27 mouse cellular contexts compared by ENCODE assay signal in genomic region chr6:53292931-53293330, GRCm38 (mm10). TPM values are rescaled to one million over a fixed set of nuclear protein-coding genes. Genes with fewer than 3 reads are reported as not detected.
A peak's percentile ranks its signal among the peaks of the same experiment; 100 is the strongest.
DNase-seq lines count a peak whose midpoint lies in the region; ATAC-seq and TF ChIP-seq lines count a peak whose summit lies in the region.
"Had no signal": no experiment of that assay in that cellular context is flagged by ENCODE, and none has a peak within 500 bp of the region (broad histone marks: within the 10 kb centered on the region; RNA-seq: fewer than 3 reads in every experiment).

No protein-coding gene starts in this region.

- H3K27me3 ChIP-seq in CH12.LX (replicated peaks): peaks cover 18% of the 10 kb centered on the region
- peaks cover 26% of the 10 kb centered on the region for H3K27me3 ChIP-seq in forebrain, embryonic 12.5 days
- H3K27me3 ChIP-seq in forebrain, embryonic 16.5 days (replicated peaks; ENCODE audit: control insufficient read depth, insufficient read depth, low read length): peaks cover 10% of the 10 kb centered on the region
- H3K27me3 ChIP-seq in liver, embryonic 12.5 days (replicated peaks): peaks cover 48% of the 10 kb centered on the region
- H3K27me3 ChIP-seq: heart, embryonic 15.5 days; Patski had no signal

- 44% methylated on average over 1 of the region's 1 CpGs for WGBS in forebrain, embryonic 12.5 days
- WGBS in forebrain, embryonic 16.5 days: 9% methylated on average over 1 of the region's 1 CpGs
- WGBS in liver, embryonic 12.5 days (ENCODE audit: insufficient replicate concordance): 17% methylated on average over 1 of the region's 1 CpGs

- TF ChIP-seq CTCF in gastrocnemius, adult 2 months (IDR thresholded peaks at IDR 0.05): no peak
- no peak for TF ChIP-seq CTCF in CH12.LX (conservative IDR thresholded peaks at IDR 0.05 in 1 of 2, IDR thresholded peaks at IDR 0.05 in 1 of 2; ENCODE audit: low read depth in 2 of 2, low read length in 2 of 2)

- H3K27ac ChIP-seq in gastrocnemius, adult 2 months: no peak overlapping the region
- H3K27ac ChIP-seq in CH12.LX (ENCODE audit: insufficient read depth, low read depth): no peak overlapping the region
- no peak overlapping the region for H3K27ac ChIP-seq in forebrain, embryonic 12.5 days
- no peak overlapping the region for H3K27ac ChIP-seq in forebrain, embryonic 16.5 days (ENCODE audit: low read length)
- no peak overlapping the region for H3K27ac ChIP-seq in liver, embryonic 12.5 days
- H3K27ac ChIP-seq: embryonic facial prominence, embryonic 12.5 days; heart, adult 2 months; heart, embryonic 15.5 days; hindbrain, embryonic 13.5 days; hindbrain, postnatal 0 days; intestine, embryonic 15.5 days had no signal

- no peak; the same call in 1 of the 2 replicates for TF ChIP-seq EP300 in CH12.LX (IDR thresholded peaks at IDR 0.05; ENCODE audit: low read length)

- no peak for ATAC-seq in forebrain, embryonic 12.5 days (ENCODE audit: low FRiP score)
- peak; percentile 49; the same call in 1 of the 2 replicates for ATAC-seq in forebrain, embryonic 16.5 days
- ATAC-seq in liver, embryonic 12.5 days: no peak
- no peak for ATAC-seq in inflammation-experienced regulatory T-cells, adult 6 months
- ATAC-seq: activated CD4-positive, CD25-positive, alpha-beta regulatory T cell, adult 4 months; CD4-positive, CD25-positive, alpha-beta regulatory T cell, adult 4 months; hindbrain, postnatal 0 days; intestine, embryonic 15.5 days; Patski had no signal

- TF ChIP-seq RAD21 in CH12.LX (IDR thresholded peaks at IDR 0.05; ENCODE audit: low read depth, low read length): no peak

- intact Hi-C loops in gastrocnemius, adult 2 months (cut with DNase I): no loop called here

- H3K4me2 ChIP-seq in CH12.LX (ENCODE audit: insufficient read depth, low read depth, poor library complexity, severe bottlenecking): peak overlapping the region; percentile 57
- peak overlapping the region; percentile 32 for H3K4me2 ChIP-seq in forebrain, embryonic 12.5 days
- H3K4me2 ChIP-seq in forebrain, embryonic 16.5 days (ENCODE audit: low read length): no peak overlapping the region
- no peak overlapping the region for H3K4me2 ChIP-seq in liver, embryonic 12.5 days
- H3K4me2 ChIP-seq: embryonic facial prominence, embryonic 12.5 days; heart, embryonic 11.5 days; heart, embryonic 15.5 days; hindbrain, embryonic 13.5 days; intestine, embryonic 15.5 days had no signal

- H3K4me1 ChIP-seq in CH12.LX (ENCODE audit: control insufficient read depth in 1 of 2, insufficient read depth in 2 of 2): peaks cover 11 to 48% of the 10 kb centered on the region in 2 experiments; a peak in 3 of 4 replicates
- peaks cover 31% of the 10 kb centered on the region for H3K4me1 ChIP-seq in forebrain, embryonic 12.5 days
- H3K4me1 ChIP-seq in forebrain, embryonic 16.5 days (replicated peaks; ENCODE audit: control insufficient read depth, insufficient read depth, low read length): peaks cover 27% of the 10 kb centered on the region
- peaks cover 6% of the 10 kb centered on the region; the same call in 1 of the 2 replicates for H3K4me1 ChIP-seq in liver, embryonic 12.5 days

- DNase-seq in gastrocnemius, adult 2 months: peak; percentile 32
- DNase-seq in gastrocnemius, adult 8-10 months (ENCODE audit: low spot score in 2 of 2): no peak
- DNase-seq in CH12.LX (ENCODE audit: extremely low read depth): no peak
- no peak for DNase-seq in thymus, postnatal 10 days (ENCODE audit: low spot score in 2 of 2)
- DNase-seq: adrenal gland, postnatal 14 days; B cell, adult 2 months; cerebellum, adult 8-10 months; cerebellum, postnatal 14 days; embryo, embryonic 11 days; gastrocnemius, postnatal 25 days; heart, adult 2 months; heart, postnatal 14 days; kidney, adult 18-20 months had no signal

- no peaks in the 10 kb centered on the region for H3K79me2 ChIP-seq in CH12.LX (replicated peaks; ENCODE audit: control insufficient read depth, extremely low read depth, insufficient read depth, poor library complexity, severe bottlenecking)

- dilution Hi-C loops in CH12.LX (cut with MboI; ENCODE audit: extremely low pct_ligation_motif_present, extremely low pct_unique_long_range_greater_than_20kb, low sequenced_read_pairs): no loop called here

- TF ChIP-seq POLR2A in CH12.LX (IDR thresholded peaks at IDR 0.05; ENCODE audit: low read depth, low read length): no peak

- in situ Hi-C loops in CH12.LX (cut with MboI; ENCODE audit: low pct_ligation_motif_present, low pct_unique_long_range_greater_than_20kb, low sequenced_read_pairs): loop anchor here (25.0 kb wide), 2 partner anchors 219 to 419 kb away; no protein-coding TSS in a partner anchor

- H3K9ac ChIP-seq in CH12.LX (ENCODE audit: insufficient read depth, low read depth): no peak overlapping the region
- H3K9ac ChIP-seq in forebrain, embryonic 12.5 days: no peak overlapping the region
- H3K9ac ChIP-seq in forebrain, embryonic 16.5 days (replicated peaks; ENCODE audit: low read depth, low read length): no peak overlapping the region
- no peak overlapping the region for H3K9ac ChIP-seq in liver, embryonic 12.5 days
- H3K9ac ChIP-seq: embryonic facial prominence, embryonic 12.5 days; heart, embryonic 15.5 days; hindbrain, embryonic 13.5 days; intestine, embryonic 15.5 days had no signal

- no peaks in the 10 kb centered on the region for H3K36me3 ChIP-seq in CH12.LX (replicated peaks in 1 of 2; ENCODE audit: control insufficient read depth in 1 of 2, insufficient read depth in 1 of 2, low read length in 1 of 2)
- H3K36me3 ChIP-seq in forebrain, embryonic 12.5 days (replicated peaks): no peaks in the 10 kb centered on the region
- H3K36me3 ChIP-seq in forebrain, embryonic 16.5 days (ENCODE audit: control insufficient read depth, insufficient read depth): no peaks in the 10 kb centered on the region
- no peaks in the 10 kb centered on the region for H3K36me3 ChIP-seq in liver, embryonic 12.5 days
- H3K36me3 ChIP-seq: embryonic facial prominence, embryonic 12.5 days; heart, embryonic 15.5 days; hindbrain, embryonic 13.5 days; intestine, embryonic 15.5 days had no signal

- no peak overlapping the region for H3K4me3 ChIP-seq in gastrocnemius, adult 2 months
- peak overlapping the region in 1 of 3 experiments; percentile 30 for H3K4me3 ChIP-seq in CH12.LX (replicated peaks in 1 of 3; ENCODE audit: low read depth in 2 of 3, low read length in 2 of 3, poor library complexity in 1 of 3)
- 0 out of 2 replicates have a peak overlapping the region, but pooled peaks have one; percentile 3 for H3K4me3 ChIP-seq in forebrain, embryonic 12.5 days (replicated peaks)
- H3K4me3 ChIP-seq in forebrain, embryonic 16.5 days (replicated peaks; ENCODE audit: low read length): no peak overlapping the region
- no peak overlapping the region for H3K4me3 ChIP-seq in liver, embryonic 12.5 days
- H3K4me3 ChIP-seq: embryonic facial prominence, embryonic 12.5 days; heart, adult 2 months; heart, embryonic 15.5 days; hindbrain, embryonic 13.5 days; intestine, embryonic 15.5 days had no signal

- no peaks in the 10 kb centered on the region for H3K9me3 ChIP-seq in CH12.LX (replicated peaks; ENCODE audit: low read length)
- H3K9me3 ChIP-seq in forebrain, embryonic 12.5 days: no peaks in the 10 kb centered on the region
- H3K9me3 ChIP-seq in forebrain, embryonic 16.5 days (ENCODE audit: control insufficient read depth, low read length): no peaks in the 10 kb centered on the region
- no peaks in the 10 kb centered on the region for H3K9me3 ChIP-seq in liver, embryonic 12.5 days (replicated peaks)
- H3K9me3 ChIP-seq: embryonic facial prominence, embryonic 12.5 days; heart, embryonic 15.5 days; hindbrain, embryonic 13.5 days; intestine, embryonic 15.5 days had no signal

TF ChIP-seq in CH12.LX, 34 proteins besides CTCF, POLR2A, EP300 and RAD21:
- TF ChIP-seq E2F4 (IDR thresholded peaks at IDR 0.05; ENCODE audit: insufficient replicate concordance, low read depth, low read length) (no peak), CHD2 (IDR thresholded peaks at IDR 0.05; ENCODE audit: low read length) (no peak), ETS1 (conservative IDR thresholded peaks at IDR 0.05; ENCODE audit: low read depth, low read length) (0 out of 2 replicates have a peak, but pooled peaks have one; percentile 22)

RNA-seq across cellular contexts. Expression of gene Creb5, which starts 5.9 kb away (rescaled TPM):
- total RNA-seq in gastrocnemius, adult 2 months (2021): 1 to 10 TPM; 4.5 to 6.1 TPM
- total RNA-seq in gastrocnemius, adult 8-10 months (2022): 1 to 10 TPM; 3.0 to 3.6 (median 3.4) TPM
- 2.1 TPM in 2 replicates for total RNA-seq in CH12.LX (2012; rRNA removed)
- 0.36 and 0.68 TPM in 2 replicates for total RNA-seq in CH12.LX (2014; rRNA removed)
- 0.71 and 0.86 TPM in 2 replicates for polyA plus RNA-seq in CH12.LX (2012; ENCODE audit: insufficient read length, low read depth)
- 30.8 and 38.9 TPM in 2 replicates for polyA plus RNA-seq in forebrain, embryonic 12.5 days (2016; fragmentation: Nextera tagmentation; extraction: Ambion mirVana)
- polyA plus RNA-seq in forebrain, embryonic 16.5 days (2015; fragmentation: Nextera tagmentation; extraction: Ambion mirVana): 11.9 and 14.8 TPM in 2 replicates
- polyA plus RNA-seq in liver, embryonic 12.5 days (2016; fragmentation: Nextera tagmentation; extraction: Ambion mirVana): 0.33 and 0.36 TPM in 2 replicates
- polyA plus RNA-seq in inflammation-experienced regulatory T-cells, adult 6 months (2017; shearing (Covaris generic)): under 1 TPM in 2 of 3 experiments, not detected in 1; 0.27 to 0.41 TPM
- total RNA-seq: MEL had no signal
- polyA plus RNA-seq: CD4-positive, CD25-positive, alpha-beta regulatory T cell, adult 4 months had no signal

Comparison
In these comparisons a context has a peak if more than half of its experiments do, and no peak if none do; other contexts are left out.
1. H3K4me2 ChIP-seq: peak in CH12.LX (single experiment) and forebrain, embryonic 12.5 days (single experiment); none in forebrain, embryonic 16.5 days (single experiment) and liver, embryonic 12.5 days (single experiment).